In genomic region chr4:44673726-44674125, GRCm38 (mm10) we compare ENCODE assay signal across 28 mouse cellular contexts. TPM values are rescaled to one million over a fixed set of nuclear protein-coding genes. Genes with fewer than 3 reads are reported as not detected.
DNase-seq lines count a peak whose midpoint lies in the region; ATAC-seq lines count a peak whose summit lies in the region.
"Had no signal": no experiment of that assay in that cellular context is flagged by ENCODE, and none has a peak within 500 bp of the region (broad histone marks: within the 10 kb centered on the region; RNA-seq: fewer than 3 reads in every experiment).

No protein-coding gene starts in this region.

- H3K4me3 ChIP-seq in neural tube, embryonic 11.5 days (ENCODE audit: low read depth, low read length): no peak overlapping the region
- no peak overlapping the region for H3K4me3 ChIP-seq in neural tube, embryonic 15.5 days (replicated peaks)
- H3K4me3 ChIP-seq: embryonic facial prominence, embryonic 12.5 days; liver, embryonic 13.5 days; myocyte; neural tube, embryonic 13.5 days; stomach, embryonic 15.5 days had no signal

- H3K27me3 ChIP-seq in neural tube, embryonic 11.5 days (ENCODE audit: control insufficient read depth, insufficient read depth, low read length): no peaks in the 10 kb centered on the region
- peaks cover 8% of the 10 kb centered on the region for H3K27me3 ChIP-seq in neural tube, embryonic 15.5 days (replicated peaks)
- H3K27me3 ChIP-seq: embryonic facial prominence, embryonic 12.5 days; liver, embryonic 13.5 days; stomach, embryonic 15.5 days had no signal

- WGBS in neural tube, embryonic 11.5 days: 27% methylated on average over 9 of the region's 9 CpGs
- 21% methylated on average over 9 of the region's 9 CpGs for WGBS in neural tube, embryonic 15.5 days

- peak; percentile 10 for DNase-seq in adrenal gland, adult 2 months
- DNase-seq in adrenal gland, adult 18-20 months (ENCODE audit: low spot score in 2 of 2): no peak
- peak; percentile 23 for DNase-seq in kidney, adult 9 months
- no peak for DNase-seq in kidney, postnatal 25 days
- no peak for DNase-seq in neural tube, embryonic 11.5 days (ENCODE audit: low spot score)
- peak; percentile 37 for DNase-seq in embryo, embryonic 9.5 days (ENCODE audit: extremely low spot score)
- DNase-seq in thymus, postnatal 36 days: no peak
- DNase-seq: cerebellum, adult 8-10 months; gastrocnemius, postnatal 25 days; heart, adult 11 months; heart, postnatal 36 days; layer of hippocampus, postnatal 36 days; left cerebral cortex, postnatal 4 days; liver, embryonic 13.5 days; lung, adult 2 months; lung, postnatal 10 days had no signal

- no peak overlapping the region for H3K4me2 ChIP-seq in neural tube, embryonic 11.5 days (ENCODE audit: low read depth)
- no peak overlapping the region for H3K4me2 ChIP-seq in neural tube, embryonic 15.5 days
- H3K4me2 ChIP-seq: embryonic facial prominence, embryonic 12.5 days; heart, embryonic 11.5 days; hindbrain, embryonic 14.5 days; liver, embryonic 13.5 days; neural tube, embryonic 13.5 days; stomach, embryonic 15.5 days had no signal

- no peak for ATAC-seq in neural tube, embryonic 11.5 days (ENCODE audit: insufficient read depth, low FRiP score, low TSS enrichment)
- no peak for ATAC-seq in neural tube, embryonic 15.5 days (ENCODE audit: low FRiP score)
- ATAC-seq: forebrain, embryonic 14.5 days; intestine, postnatal 0 days; Patski had no signal

- no peaks in the 10 kb centered on the region for H3K4me1 ChIP-seq in neural tube, embryonic 11.5 days (ENCODE audit: control insufficient read depth, insufficient read depth, low read length)
- H3K4me1 ChIP-seq in neural tube, embryonic 15.5 days: no peaks in the 10 kb centered on the region
- H3K4me1 ChIP-seq: embryonic facial prominence, embryonic 12.5 days; liver, embryonic 13.5 days; stomach, embryonic 15.5 days had no signal

- no peak overlapping the region for H3K27ac ChIP-seq in neural tube, embryonic 11.5 days (ENCODE audit: low read depth, low read length)
- no peak overlapping the region for H3K27ac ChIP-seq in neural tube, embryonic 15.5 days (replicated peaks)
- H3K27ac ChIP-seq: embryonic facial prominence, embryonic 12.5 days; hindbrain, embryonic 14.5 days; liver, embryonic 13.5 days; macrophage; neural tube, embryonic 13.5 days; stomach, embryonic 15.5 days had no signal

- no peaks in the 10 kb centered on the region for H3K9me3 ChIP-seq in neural tube, embryonic 11.5 days (ENCODE audit: control insufficient read depth, low read length)
- no peaks in the 10 kb centered on the region for H3K9me3 ChIP-seq in neural tube, embryonic 15.5 days (replicated peaks)
- H3K9me3 ChIP-seq: liver, embryonic 13.5 days; neural tube, embryonic 13.5 days; stomach, embryonic 15.5 days had no signal

- H3K9ac ChIP-seq in neural tube, embryonic 11.5 days (ENCODE audit: low read length): peak overlapping the region; percentile 8; the same call in 1 of the 2 replicates
- H3K9ac ChIP-seq in neural tube, embryonic 15.5 days (replicated peaks): no peak overlapping the region
- H3K9ac ChIP-seq: embryonic facial prominence, embryonic 12.5 days; hindbrain, embryonic 14.5 days; liver, embryonic 13.5 days; neural tube, embryonic 13.5 days; stomach, embryonic 15.5 days had no signal

- no peaks in the 10 kb centered on the region for H3K36me3 ChIP-seq in neural tube, embryonic 11.5 days (ENCODE audit: control insufficient read depth, insufficient read depth, low read length)
- H3K36me3 ChIP-seq in neural tube, embryonic 15.5 days: no peaks in the 10 kb centered on the region
- H3K36me3 ChIP-seq: embryonic facial prominence, embryonic 12.5 days; liver, embryonic 13.5 days; neural tube, embryonic 13.5 days; stomach, embryonic 15.5 days had no signal

RNA-seq across cellular contexts. Expression of gene Pax5, which starts 36.6 kb away (rescaled TPM):
- under 1 TPM; 0.69 to 0.86 TPM for total RNA-seq in adrenal gland, adult 2 months (2021)
- 0.56 and 1.0 TPM in 2 replicates for polyA plus RNA-seq in adrenal gland, adult 2 months (2012; rRNA removed)
- total RNA-seq in adrenal gland, adult 18-20 months (2021): under 1 TPM; 0.42 to 0.46 TPM
- polyA plus RNA-seq in neural tube, embryonic 11.5 days (2014; fragmentation: Nextera tagmentation; extraction: Ambion mirVana): 0.76 and 2.4 TPM in 2 replicates
- 0.86 and 1.2 TPM in 2 replicates for polyA plus RNA-seq in neural tube, embryonic 15.5 days (2015; fragmentation: Nextera tagmentation; extraction: Ambion mirVana)
- total RNA-seq: MEL had no signal
- polyA plus RNA-seq: heart, embryonic 11.5 days; Patski had no signal

Comparison
In these comparisons a context has a peak if more than half of its experiments do, and no peak if none do; other contexts are left out.
1. DNase-seq: peak in adrenal gland, adult 2 months (single experiment), kidney, adult 9 months (single experiment) and embryo, embryonic 9.5 days (single experiment); none in adrenal gland, adult 18-20 months (0 of 2), kidney, postnatal 25 days (0 of 2), neural tube, embryonic 11.5 days (single experiment) and thymus, postnatal 36 days (0 of 2).